Mouse (Mus musculus) heart, embryonic 15.5 days (tissue): ENCODE measurements at regions not wholly inside any gene's neighbourhood (a gene's known extent, or its start where the extent isn't known, plus 50 kb on each side); places are given as distances from the start of the nearest gene placed in this dataset.

Experiments used
- ATAC-seq: fragments of 200-750 bp; cut with Nextera tagmentation; replicated peaks from 2 replicates; pipeline ENCODE4 v1.8.0; 2017; ENCODE audit warnings: low read depth, moderate TSS enrichment; ENCODE audit not compliant: insufficient number of reproducible peaks, insufficient read depth, low FRiP score
- H3K27ac ChIP-seq: fragments of 300-500 bp; sonication (generic); 2 replicates; pipeline ENCODE4 v1.5.1; 2015; ENCODE audit warnings: mild to moderate bottlenecking, inconsistent platforms
- H3K27me3 ChIP-seq: fragments of 300-500 bp; sonication (generic); 2 replicates; pipeline ENCODE4 v1.6.1; 2015; ENCODE audit warnings: inconsistent platforms
- H3K36me3 ChIP-seq: fragments of 300-500 bp; sonication (generic); 2 replicates; pipeline ENCODE4 v1.6.1; 2015; ENCODE audit warnings: mild to moderate bottlenecking, inconsistent platforms
- H3K4me1 ChIP-seq: fragments of 300-500 bp; sonication (generic); replicated peaks from 2 replicates; pipeline ENCODE4 v1.6.1; 2015; ENCODE audit warnings: inconsistent platforms
- H3K4me2 ChIP-seq: fragments of 300-500 bp; sonication (generic); 2 replicates; pipeline ENCODE4 v1.6.1; 2015; ENCODE audit warnings: inconsistent platforms, mild to moderate bottlenecking, moderate library complexity
- H3K4me3 ChIP-seq: fragments of 300-500 bp; sonication (generic); 2 replicates; pipeline ENCODE4 v1.5.1; 2015; ENCODE audit warnings: mild to moderate bottlenecking, inconsistent platforms
- H3K9ac ChIP-seq: fragments of 300-500 bp; sonication (generic); 2 replicates; pipeline ENCODE4 v1.6.1; 2015; ENCODE audit warnings: mild to moderate bottlenecking, inconsistent platforms
- H3K9me3 ChIP-seq: fragments of 300-500 bp; sonication (generic); replicated peaks from 2 replicates; pipeline ENCODE4 v1.6.1; 2016; ENCODE audit warnings: inconsistent platforms
- WGBS: fragments of 180-500 bp; shearing (Covaris S2); methylation state at CpG from one replicate; pipeline ENCODE4 v1.1.7; 2015; ENCODE audit warnings: mixed read lengths; 5-methylcytosine and 5-hydroxymethylcytosine counted together

- 15% methylated on average over 7 of the region's 7 CpGs for WGBS
- ATAC-seq, result peak; percentile 92
- Histone ChIP-seq H3K36me3 (no peaks in the 10 kb centered on the region), H3K4me2 (no peak overlapping the region), H3K27me3 (no peaks in the 10 kb centered on the region), H3K9ac (no peak overlapping the region), H3K27ac (no peak overlapping the region), H3K9me3 (no peaks in the 10 kb centered on the region), H3K4me3 (no peak overlapping the region), H3K4me1 (peaks cover 4% of the 10 kb centered on the region)
Measured at GRCm38 (mm10) chr9:66646226-66646625, 53.3 kb upstream of the Usp3 start.

GRCm38 (mm10) chr9:66651306-66651705 lies 58.4 kb upstream of the Usp3 start:
- Histone ChIP-seq H3K9ac (no peak overlapping the region), H3K9me3 (no peaks in the 10 kb centered on the region), H3K36me3 (no peaks in the 10 kb centered on the region), H3K4me1 (peaks cover 8% of the 10 kb centered on the region), H3K4me3 (no peak overlapping the region), H3K27ac (no peak overlapping the region), H3K27me3 (no peaks in the 10 kb centered on the region), H3K4me2 (peak overlapping the region; percentile 38)
- 22% methylated on average over 6 of the region's 6 CpGs for WGBS
- no peak for ATAC-seq

- 74% methylated on average over 7 of the region's 7 CpGs for WGBS
- Histone ChIP-seq H3K27ac (no peak overlapping the region), H3K4me1 (peaks cover 10% of the 10 kb centered on the region; the same call in 1 of the 2 replicates), H3K27me3 (no peaks in the 10 kb centered on the region), H3K4me3 (no peak overlapping the region), H3K36me3 (no peaks in the 10 kb centered on the region), H3K4me2 (no peak overlapping the region), H3K9ac (no peak overlapping the region), H3K9me3 (no peaks in the 10 kb centered on the region)
- no peak for ATAC-seq
Measured at GRCm38 (mm10) chr9:66657116-66657758, 56.2 kb upstream of the Car12 start.

- Histone ChIP-seq H3K36me3 (no peaks in the 10 kb centered on the region), H3K9me3 (no peaks in the 10 kb centered on the region), H3K4me2 (no peak overlapping the region), H3K27me3 (no peaks in the 10 kb centered on the region), H3K4me1 (peaks cover 10% of the 10 kb centered on the region; the same call in 1 of the 2 replicates), H3K27ac (no peak overlapping the region), H3K4me3 (no peak overlapping the region), H3K9ac (no peak overlapping the region)
- no peak for ATAC-seq
Measured at GRCm38 (mm10) chr9:66658707-66659242, 54.7 kb upstream of the Car12 start.

- Histone ChIP-seq H3K4me2 (no peak overlapping the region), H3K4me3 (no peak overlapping the region), H3K27me3 (no peaks in the 10 kb centered on the region), H3K4me1 (peaks cover 10% of the 10 kb centered on the region; the same call in 1 of the 2 replicates), H3K27ac (no peak overlapping the region), H3K9ac (no peak overlapping the region), H3K9me3 (0 out of 2 replicates have a peak, but pooled peaks cover 3% of the 10 kb centered on the region), H3K36me3 (no peaks in the 10 kb centered on the region)
- no peak for ATAC-seq
- WGBS, result 58% methylated on average over 11 of the region's 11 CpGs
Measured at GRCm38 (mm10) chr9:66659781-66660445, 53.6 kb upstream of the Car12 start.

- Histone ChIP-seq H3K4me3 (no peak overlapping the region), H3K4me1 (peaks cover 22% of the 10 kb centered on the region), H3K9ac (no peak overlapping the region), H3K27me3 (no peaks in the 10 kb centered on the region), H3K27ac (no peak overlapping the region), H3K4me2 (no peak overlapping the region), H3K36me3 (no peaks in the 10 kb centered on the region), H3K9me3 (0 out of 2 replicates have a peak, but pooled peaks cover 3% of the 10 kb centered on the region)
- WGBS, result 65% methylated on average over 7 of the region's 7 CpGs
- ATAC-seq, result no peak
Measured at GRCm38 (mm10) chr9:66661596-66661995, 51.9 kb upstream of the Car12 start.

- no peak overlapping the region for H3K9ac ChIP-seq
- no peaks in the 10 kb centered on the region for H3K36me3 ChIP-seq
- H3K27ac ChIP-seq, result no peak overlapping the region
- H3K9me3 ChIP-seq, result 0 out of 2 replicates have a peak, but pooled peaks cover 3% of the 10 kb centered on the region
- no peaks in the 10 kb centered on the region for H3K27me3 ChIP-seq
- H3K4me1 ChIP-seq, result peaks cover 23% of the 10 kb centered on the region
- 62% methylated on average over 4 of the region's 4 CpGs for WGBS
- no peak for ATAC-seq
- H3K4me2 ChIP-seq, result no peak overlapping the region
- no peak overlapping the region for H3K4me3 ChIP-seq
Measured at GRCm38 (mm10) chr9:66662443-66662842, 51.0 kb upstream of the Car12 start.
